Mouse (Mus musculus): ENCODE results near the gene Psmb10. TPM values are rescaled to one million over a fixed set of nuclear protein-coding genes. Genes with fewer than 3 reads are reported as not detected.
"Not testable (repeated sequence)": the region's sequence is repeated elsewhere in the genome, so short reads cannot be mapped to it uniquely, and the experiment has no call there.

The Psmb10 gene
- 29.1 TPM in 2 replicates for polyA plus RNA-seq (2016; fragmentation: Nextera tagmentation; extraction: Ambion mirVana)

DNA sequence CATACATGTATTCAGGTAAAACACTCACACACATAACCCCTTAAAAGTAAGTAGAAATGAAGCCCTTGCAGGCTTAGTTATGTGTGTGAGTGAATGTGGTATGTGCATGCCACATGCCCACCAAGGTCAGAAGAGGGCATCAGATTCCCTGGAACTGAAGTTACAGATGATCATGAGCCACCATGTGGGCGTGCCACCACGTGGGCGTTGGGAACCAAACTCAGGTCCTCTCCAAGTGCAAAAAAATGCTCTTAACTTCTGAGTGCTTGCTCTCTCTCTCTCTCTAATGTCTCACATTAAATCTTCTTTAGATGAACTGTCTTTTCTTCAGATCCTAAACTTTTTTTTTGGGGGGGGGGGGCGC lies at the start of gene Psmb10:
Psmb10 (minus strand) TSS at position 139 of the 364 bp plus-strand sequence.
- Histone ChIP-seq H3K9me3 (replicated peaks) (no peaks in the 10 kb centered on the region), H3K27ac (replicated peaks) (peak within 1 kb of the TSS; percentile 92), H3K27me3 (ENCODE audit: low read depth, poor library complexity, severe bottlenecking) (no peaks in the 10 kb centered on the region), H3K4me1 (peaks cover 25% of the 10 kb centered on the region), H3K4me3 (peak within 1 kb of the TSS; percentile 86), H3K36me3 (peaks cover 4% of the 10 kb centered on the region)
- WGBS = 48% methylated on average over 4 of the region's 4 CpGs
- no peak for DNase-seq (ENCODE audit: low spot score)

DNA sequence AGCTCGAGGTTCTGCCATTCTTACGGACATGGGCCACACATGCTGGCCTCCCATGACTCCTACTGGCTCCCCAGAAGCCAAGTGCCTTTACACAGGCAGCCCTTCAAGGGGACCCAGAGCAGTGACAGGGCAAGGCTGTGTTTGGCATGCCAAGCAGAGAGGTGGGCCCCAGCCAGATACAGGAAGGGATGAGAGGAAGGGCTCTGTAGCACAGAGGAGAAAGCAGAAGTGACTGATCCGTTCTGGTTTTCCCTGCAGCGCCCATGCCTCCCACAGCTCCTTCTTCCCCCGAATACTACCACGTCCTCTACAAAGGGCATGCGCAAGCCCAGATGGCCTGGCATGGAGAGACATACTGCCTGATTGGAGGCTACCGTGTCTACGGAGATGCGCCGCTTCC lies 45.2 kb upstream of the Psmb10 start:
- not testable (repeated sequence) for H3K36me3 ChIP-seq; DNase-seq (ENCODE audit: low spot score); H3K27ac ChIP-seq (replicated peaks); H3K9me3 ChIP-seq (replicated peaks); H3K4me1 ChIP-seq; H3K4me3 ChIP-seq; H3K27me3 ChIP-seq (ENCODE audit: low read depth, poor library complexity, severe bottlenecking)
- WGBS = 85% methylated on average over 11 of the region's 11 CpGs

DNA sequence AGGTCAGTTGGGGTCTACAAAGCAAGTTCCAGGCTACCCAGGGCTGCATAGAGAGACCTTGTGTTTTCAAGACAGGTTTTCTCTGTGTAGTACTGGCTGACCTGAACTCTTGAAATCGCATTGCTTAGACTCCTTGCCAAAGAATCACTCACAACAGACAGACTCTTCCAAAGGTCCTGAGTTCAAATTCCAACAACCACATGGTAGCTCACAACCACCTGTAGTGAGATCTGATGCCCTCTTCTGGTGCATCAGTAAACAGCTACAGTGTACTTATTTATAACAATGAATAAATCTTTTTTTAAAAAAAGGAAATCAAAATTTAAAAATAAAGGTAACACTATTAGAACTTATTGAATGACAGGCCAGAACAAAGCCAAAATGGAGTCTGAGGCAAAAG lies 42.9 kb upstream of the Psmb10 start:
- Histone ChIP-seq H3K4me3 (no peak overlapping the region), H3K27ac (replicated peaks) (no peak overlapping the region), H3K9me3 (replicated peaks) (0 out of 2 replicates have a peak, but pooled peaks cover 6% of the 10 kb centered on the region), H3K27me3 (ENCODE audit: low read depth, poor library complexity, severe bottlenecking) (no peaks in the 10 kb centered on the region), H3K4me1 (no peaks in the 10 kb centered on the region), H3K36me3 (no peaks in the 10 kb centered on the region)
- DNase-seq (ENCODE audit: low spot score) = no peak
- 95% methylated on average over 1 of the region's 1 CpGs for WGBS

DNA sequence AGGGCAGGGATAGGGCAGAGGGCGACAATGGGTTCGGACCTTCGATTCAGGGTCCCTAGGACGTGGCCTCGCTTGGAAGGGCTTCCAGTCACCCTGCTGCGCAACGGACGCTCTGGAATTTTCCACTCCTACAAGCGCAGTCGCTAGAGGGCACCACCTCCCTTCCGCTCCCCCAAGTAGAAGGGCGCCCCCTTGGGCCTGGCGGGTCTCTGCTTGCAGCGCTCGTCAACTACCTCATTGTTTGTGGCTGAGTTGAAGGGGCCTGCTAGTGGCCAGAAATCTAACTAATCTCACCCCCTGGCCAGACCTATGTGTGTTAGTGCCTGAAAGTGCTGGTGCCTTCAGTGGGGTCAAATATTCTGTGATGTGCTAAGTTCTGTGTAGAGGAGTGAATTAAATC lies 41.1 kb upstream of the Psmb10 start, which contains the start of gene Dpep3:
Dpep3 (minus strand) TSS at position 105 of the 400 bp plus-strand sequence.
- H3K36me3 ChIP-seq = no peaks in the 10 kb centered on the region
- H3K4me3 ChIP-seq = no peak within 1 kb of the TSS
- no peak within 1 kb of the TSS for H3K27ac ChIP-seq (replicated peaks)
- 92% methylated on average over 15 of the region's 15 CpGs for WGBS
- 0 out of 2 replicates have a peak, but pooled peaks cover 6% of the 10 kb centered on the region for H3K9me3 ChIP-seq (replicated peaks)
- no peaks in the 10 kb centered on the region for H3K27me3 ChIP-seq (ENCODE audit: low read depth, poor library complexity, severe bottlenecking)
- no peak for DNase-seq (ENCODE audit: low spot score)
- no peaks in the 10 kb centered on the region for H3K4me1 ChIP-seq

DNA sequence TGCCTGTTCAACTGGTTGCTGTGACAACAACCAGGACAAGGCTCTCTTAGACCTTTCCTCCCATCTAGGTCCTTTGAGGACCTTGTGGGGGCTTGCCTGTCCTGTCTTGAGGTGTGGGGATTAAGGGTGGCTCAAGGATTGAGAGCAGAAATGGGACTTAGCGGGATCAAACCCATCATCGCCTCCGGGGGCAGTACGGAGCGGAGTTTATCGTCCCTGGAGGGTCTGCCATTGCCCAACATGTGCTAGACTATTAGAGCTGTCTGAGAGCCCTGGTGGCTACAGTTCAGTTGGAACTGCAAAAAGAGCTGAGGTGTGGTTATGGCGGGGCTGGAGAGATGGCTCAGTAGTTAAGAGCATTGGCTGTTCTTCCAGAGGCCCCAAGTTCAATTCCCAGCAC lies 37.1 kb upstream of the Psmb10 start:
- H3K27ac ChIP-seq (replicated peaks) = no peak overlapping the region
- no peak overlapping the region for H3K4me3 ChIP-seq
- no peaks in the 10 kb centered on the region for H3K36me3 ChIP-seq
- DNase-seq (ENCODE audit: low spot score) = no peak
- H3K9me3 ChIP-seq (replicated peaks) = 0 out of 2 replicates have a peak, but pooled peaks cover 6% of the 10 kb centered on the region
- no peaks in the 10 kb centered on the region for H3K4me1 ChIP-seq
- no peaks in the 10 kb centered on the region for H3K27me3 ChIP-seq (ENCODE audit: low read depth, poor library complexity, severe bottlenecking)
- 66% methylated on average over 7 of the region's 7 CpGs for WGBS

DNA sequence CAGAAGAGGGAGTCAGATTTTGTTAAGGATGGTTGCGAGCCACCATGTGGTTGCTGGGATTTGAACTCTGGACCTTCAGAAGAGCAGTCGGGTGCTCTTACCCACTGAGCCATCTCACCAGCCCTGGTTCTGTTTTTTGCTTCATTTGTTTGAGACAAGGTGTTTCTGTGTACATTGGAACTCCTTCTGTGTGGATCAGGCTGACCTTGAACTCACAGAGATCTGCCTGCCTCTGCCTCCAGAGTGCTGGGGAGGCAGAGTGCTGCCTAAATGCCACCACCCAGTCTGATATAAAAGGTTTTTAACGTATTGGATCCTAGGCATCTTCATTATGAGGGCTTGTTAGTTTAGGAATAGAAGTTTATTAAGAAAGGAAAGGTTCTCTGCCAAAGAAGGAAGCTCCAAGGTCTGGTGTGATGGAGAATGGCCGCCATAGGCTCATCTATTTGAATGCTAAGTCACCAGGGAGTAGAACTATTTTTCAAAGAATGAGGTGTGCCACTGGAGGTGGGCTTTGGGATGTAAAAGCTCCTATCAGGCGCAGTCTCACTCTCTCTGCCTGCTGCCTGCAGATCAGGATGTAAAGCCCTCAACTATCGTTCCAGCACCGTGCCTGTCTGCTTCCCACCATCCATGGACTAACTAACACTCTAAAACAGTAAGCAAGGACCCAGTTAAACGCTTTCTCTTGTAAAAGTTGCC lies 32.9 kb upstream of the Psmb10 start:
- Histone ChIP-seq H3K9me3 (replicated peaks) (no peaks in the 10 kb centered on the region), H3K4me1 (peaks cover 11% of the 10 kb centered on the region), H3K36me3 (no peaks in the 10 kb centered on the region), H3K27ac (replicated peaks) (no peak overlapping the region), H3K27me3 (ENCODE audit: low read depth, poor library complexity, severe bottlenecking) (peaks cover 22% of the 10 kb centered on the region), H3K4me3 (no peak overlapping the region)
- 76% methylated on average over 8 of the region's 8 CpGs for WGBS
- no peak for DNase-seq (ENCODE audit: low spot score)

DNA sequence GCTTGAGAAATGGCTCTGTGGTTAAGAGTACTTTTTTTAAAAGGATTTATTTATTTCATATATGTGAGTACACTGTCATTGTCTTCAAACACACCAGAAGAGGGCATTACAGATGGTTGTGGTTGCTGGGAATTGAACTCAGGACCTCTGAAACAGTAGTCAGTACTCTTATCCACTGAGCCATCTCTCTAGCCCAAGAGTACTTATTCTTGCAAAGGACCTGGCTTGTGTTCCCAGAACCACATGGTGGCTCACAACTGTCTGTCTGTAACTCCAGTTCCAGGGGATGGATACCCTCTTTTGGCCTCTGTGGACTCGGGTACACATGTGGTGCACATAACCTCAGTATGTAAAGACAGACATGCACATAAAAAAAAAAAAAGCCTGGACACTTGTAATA lies 31.1 kb upstream of the Psmb10 start:
- Histone ChIP-seq H3K4me3 (no peak overlapping the region), H3K27me3 (ENCODE audit: low read depth, poor library complexity, severe bottlenecking) (peaks cover 40% of the 10 kb centered on the region), H3K4me1 (peaks cover 29% of the 10 kb centered on the region), H3K27ac (replicated peaks) (no peak overlapping the region), H3K36me3 (no peaks in the 10 kb centered on the region), H3K9me3 (replicated peaks) (no peaks in the 10 kb centered on the region)
- no peak for DNase-seq (ENCODE audit: low spot score)
- WGBS = 80% methylated on average over 1 of the region's 1 CpGs

DNA sequence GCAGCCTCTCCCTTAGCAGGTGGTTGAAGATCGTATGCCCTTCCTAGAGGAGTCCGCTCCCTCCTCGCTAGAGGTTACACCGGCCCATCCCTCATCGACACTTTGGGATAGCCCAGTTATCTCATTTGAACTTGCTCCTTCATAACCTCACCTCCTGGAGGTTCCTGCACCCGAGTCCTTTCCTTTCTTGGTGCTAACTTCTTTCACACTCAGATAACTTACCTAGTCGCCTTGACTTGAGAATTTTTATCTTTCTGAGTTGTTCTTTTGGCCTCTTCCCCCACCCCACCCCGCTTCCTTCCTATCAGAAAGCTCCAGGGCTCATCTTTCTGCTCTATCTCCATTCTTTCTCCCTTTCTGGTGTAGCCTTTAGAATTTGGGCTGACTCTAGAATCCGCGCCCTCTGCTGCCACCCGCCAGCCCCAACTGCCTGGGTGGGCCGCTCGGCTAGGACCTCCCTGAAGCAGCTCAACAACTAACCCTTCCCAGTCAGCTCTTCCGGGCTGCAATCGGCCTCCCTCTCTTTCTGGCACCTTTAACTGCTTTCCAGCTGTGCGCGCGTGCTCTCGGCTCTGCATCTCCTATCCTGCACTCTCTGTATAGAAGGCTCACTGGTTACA lies 28.6 kb upstream of the Psmb10 start:
- WGBS = 10% methylated on average over 19 of the region's 19 CpGs

DNA sequence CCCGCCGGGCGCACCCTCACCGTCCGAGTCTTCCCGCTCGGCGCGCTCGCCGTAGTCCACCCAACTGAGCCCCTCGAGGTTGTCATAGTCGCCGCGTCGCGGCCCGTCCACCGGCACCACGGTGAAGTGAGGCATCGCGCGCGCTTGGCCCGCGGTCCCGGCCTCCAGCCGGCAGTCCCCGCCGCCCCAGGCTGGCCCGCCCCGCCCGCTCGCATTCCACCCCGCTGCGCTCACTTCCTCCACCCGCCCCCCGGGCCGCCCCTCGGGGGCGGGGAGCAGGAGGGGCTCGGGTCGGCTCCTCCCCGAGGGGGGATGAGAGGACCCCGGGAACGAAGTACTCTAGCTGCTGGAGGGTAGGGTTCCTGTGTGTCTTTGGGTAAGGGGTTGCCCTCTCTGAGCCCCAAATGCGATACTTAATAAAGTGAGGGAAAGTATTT lies 27.7 kb upstream of the Psmb10 start, which contains the start of gene Slc12a4:
Slc12a4 (minus strand) TSS at position 193 of the 437 bp plus-strand sequence.
- Histone ChIP-seq H3K9me3 (replicated peaks) (no peaks in the 10 kb centered on the region), H3K27me3 (ENCODE audit: low read depth, poor library complexity, severe bottlenecking) (peaks cover 50% of the 10 kb centered on the region), H3K36me3 (no peaks in the 10 kb centered on the region), H3K4me1 (peaks cover 31% of the 10 kb centered on the region), H3K4me3 (peak within 1 kb of the TSS; percentile 76), H3K27ac (replicated peaks) (peak within 1 kb of the TSS; percentile 85)
- under 1% methylated on average over 47 of the region's 47 CpGs for WGBS
- peak; percentile 80 for DNase-seq (ENCODE audit: low spot score)

More for the DNA sequence above, 28.6 kb upstream of the Psmb10 start:
- peak; percentile 60 for DNase-seq (ENCODE audit: low spot score)
- no peak overlapping the region; the same call in 1 of the 2 replicates for H3K27ac ChIP-seq (replicated peaks)
- H3K36me3 ChIP-seq = no peaks in the 10 kb centered on the region
- peak overlapping the region; percentile 76 for H3K4me3 ChIP-seq
- peaks cover 31% of the 10 kb centered on the region for H3K4me1 ChIP-seq
- H3K9me3 ChIP-seq (replicated peaks) = no peaks in the 10 kb centered on the region
- peaks cover 50% of the 10 kb centered on the region for H3K27me3 ChIP-seq (ENCODE audit: low read depth, poor library complexity, severe bottlenecking)

DNA sequence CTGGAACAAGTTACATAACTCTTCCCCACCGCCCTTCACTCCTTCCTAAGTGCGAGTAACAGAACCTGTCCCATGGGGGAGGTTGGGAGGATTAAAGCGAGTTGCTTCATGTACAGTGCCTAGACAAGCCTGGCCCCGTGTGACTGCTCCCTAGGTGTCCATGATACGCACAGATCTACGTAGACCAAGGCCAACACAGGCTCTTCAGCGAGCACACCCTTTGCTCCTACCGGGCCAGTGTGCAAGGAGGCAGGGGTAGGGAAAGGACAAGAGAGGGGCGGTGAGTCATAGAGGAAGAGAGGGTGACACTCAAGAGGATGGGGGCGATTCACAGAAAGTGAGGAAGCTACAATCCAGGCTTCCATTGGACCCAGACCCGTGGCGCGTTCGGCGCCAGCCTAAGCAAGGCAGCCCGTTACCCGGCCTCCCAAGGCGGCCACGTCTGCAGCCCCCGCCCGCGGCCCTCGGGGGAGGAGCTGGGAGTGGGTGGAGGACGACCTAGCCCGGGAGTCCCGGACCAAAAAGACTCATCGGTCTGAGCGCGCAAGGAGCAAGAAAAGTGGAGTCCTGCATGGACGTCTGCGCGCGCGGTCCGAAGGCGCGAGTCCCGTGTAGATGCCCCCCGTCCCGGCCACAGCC lies 27.1 kb upstream of the Psmb10 start:
- Histone ChIP-seq H3K27ac (replicated peaks) (peak overlapping the region; percentile 85), H3K27me3 (ENCODE audit: low read depth, poor library complexity, severe bottlenecking) (peaks cover 50% of the 10 kb centered on the region), H3K4me1 (peaks cover 31% of the 10 kb centered on the region), H3K4me3 (peak overlapping the region; percentile 76), H3K36me3 (no peaks in the 10 kb centered on the region), H3K9me3 (replicated peaks) (no peaks in the 10 kb centered on the region)
- 3% methylated on average over 40 of the region's 40 CpGs for WGBS
- no peak for DNase-seq (ENCODE audit: low spot score)

DNA sequence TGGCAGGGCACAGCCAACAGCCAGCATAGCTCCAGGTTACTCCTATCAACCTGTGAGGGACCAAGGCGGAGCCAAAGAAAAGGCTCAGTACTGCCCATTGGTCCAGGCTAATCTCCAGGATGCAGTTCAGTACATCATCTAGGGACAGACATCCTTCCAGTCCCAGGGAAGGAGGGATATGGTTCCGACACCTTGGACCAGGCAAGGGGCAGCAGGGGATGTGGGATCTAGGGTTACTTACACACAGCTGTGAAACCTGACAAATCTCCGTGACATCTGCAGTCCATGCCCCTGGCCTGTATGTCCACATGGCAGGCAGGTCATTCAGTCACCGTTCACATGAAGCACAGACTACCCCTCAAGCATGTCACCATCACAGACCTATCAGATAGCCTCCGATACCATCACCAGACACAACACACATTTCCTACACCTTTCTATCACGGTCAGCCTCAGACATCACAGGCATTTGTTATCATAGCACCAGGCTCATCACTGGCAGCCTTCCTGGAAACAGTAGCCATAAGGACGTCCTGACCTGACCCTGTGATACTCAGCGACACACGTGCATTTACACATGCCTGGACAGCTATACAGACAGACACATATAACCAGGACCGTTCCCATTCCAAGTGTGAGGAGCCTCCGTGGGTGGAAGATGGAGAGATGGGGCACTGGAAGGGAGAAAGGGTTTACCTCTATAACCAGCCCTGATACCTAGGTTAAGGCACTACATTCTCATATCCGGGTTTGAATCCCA lies 26.4 kb upstream of the Psmb10 start:
- H3K4me3 ChIP-seq = peak overlapping the region; percentile 76
- peak overlapping the region; percentile 85; the same call in 1 of the 2 replicates for H3K27ac ChIP-seq (replicated peaks)

DNA sequence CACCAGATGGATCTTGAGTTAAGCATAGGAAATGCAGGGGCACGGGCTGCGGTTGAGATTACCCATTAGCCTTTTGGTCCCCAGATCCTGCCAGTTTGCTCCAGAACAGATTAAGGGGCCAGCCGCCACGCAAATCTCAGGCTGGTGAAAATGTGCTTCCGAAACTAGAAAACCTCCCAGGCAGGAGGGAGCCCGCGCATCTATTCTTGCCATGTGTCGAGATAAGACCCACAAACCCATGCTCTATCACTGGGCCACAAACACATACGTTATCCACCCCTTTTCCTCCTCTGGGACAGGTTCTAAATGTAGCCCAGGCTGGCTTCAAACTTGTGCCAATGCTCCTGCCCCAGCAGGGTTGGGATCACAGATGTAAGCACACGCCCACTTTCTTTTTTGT lies 23.3 kb upstream of the Psmb10 start:
- DNase-seq (ENCODE audit: low spot score) = no peak
- no peak overlapping the region for H3K4me3 ChIP-seq
- no peak overlapping the region for H3K27ac ChIP-seq (replicated peaks)
- peaks cover 32% of the 10 kb centered on the region for H3K27me3 ChIP-seq (ENCODE audit: low read depth, poor library complexity, severe bottlenecking)
- peaks cover 9% of the 10 kb centered on the region for H3K36me3 ChIP-seq
- H3K9me3 ChIP-seq (replicated peaks) = no peaks in the 10 kb centered on the region
- peaks cover 24% of the 10 kb centered on the region for H3K4me1 ChIP-seq
- 90% methylated on average over 10 of the region's 10 CpGs for WGBS

More for the DNA sequence above, 26.4 kb upstream of the Psmb10 start:
- Histone ChIP-seq H3K9me3 (replicated peaks) (no peaks in the 10 kb centered on the region), H3K36me3 (no peaks in the 10 kb centered on the region), H3K4me1 (peaks cover 31% of the 10 kb centered on the region), H3K27me3 (ENCODE audit: low read depth, poor library complexity, severe bottlenecking) (peaks cover 50% of the 10 kb centered on the region)
- 73% methylated on average over 12 of the region's 12 CpGs for WGBS
- DNase-seq (ENCODE audit: low spot score) = no peak
